Mouse (Mus musculus): Measurements from ENCODE around the gene Spred3.

GRCm38 (mm10) chr7:29118142-29118851 lies 51.9 kb downstream of the Spred3 start:
- TF ChIP-seq CTCF (IDR thresholded peaks at IDR 0.05; ENCODE audit: extremely low read depth, insufficient read length, insufficient replicate concordance, low read depth, low read length) (no peak), POLR2A (IDR thresholded peaks at IDR 0.05; ENCODE audit: low read depth, low read length) (no peak)

All from small intestine, adult 2 months (tissue).